In genomic region chr10:100774252-100774651, GRCm38 (mm10) we compare ENCODE assay signal across 26 mouse cellular contexts.
"Had no signal": no experiment of that assay in that cellular context is flagged by ENCODE, and none has a peak within 500 bp of the region (broad histone marks: within the 10 kb centered on the region; RNA-seq: fewer than 3 reads in every experiment).

No protein-coding gene starts in this region.

- ATAC-seq: hindbrain, embryonic 16.5 days; inflammation-experienced regulatory T-cells, adult 6 months; intestine, embryonic 15.5 days; intestine, postnatal 0 days; liver, embryonic 12.5 days had no signal

- H3K9ac ChIP-seq: heart, embryonic 12.5 days; hindbrain, embryonic 12.5 days; hindbrain, embryonic 14.5 days; intestine, embryonic 15.5 days; kidney, embryonic 15.5 days; limb, embryonic 15.5 days; liver, embryonic 12.5 days; liver, embryonic 14.5 days had no signal

- H3K4me1 ChIP-seq: heart, embryonic 10.5 days; heart, embryonic 12.5 days; hindbrain, embryonic 10.5 days; hindbrain, embryonic 12.5 days; intestine, embryonic 15.5 days; kidney, embryonic 15.5 days; limb, embryonic 15.5 days; liver, embryonic 12.5 days had no signal

- H3K4me3 ChIP-seq: gastrocnemius, adult 2 months; heart, embryonic 10.5 days; heart, embryonic 12.5 days; hindbrain, embryonic 10.5 days; hindbrain, embryonic 12.5 days; intestine, embryonic 15.5 days; kidney, embryonic 15.5 days; layer of hippocampus, adult 2 months; left cerebral cortex, adult 2 months; limb, embryonic 15.5 days; liver, embryonic 12.5 days had no signal

- H3K36me3 ChIP-seq: heart, embryonic 10.5 days; heart, embryonic 12.5 days; hindbrain, embryonic 10.5 days; hindbrain, embryonic 12.5 days; intestine, embryonic 15.5 days; kidney, embryonic 15.5 days; limb, embryonic 15.5 days; liver, embryonic 12.5 days had no signal

- H3K4me2 ChIP-seq: heart, embryonic 12.5 days; hindbrain, embryonic 12.5 days; hindbrain, embryonic 14.5 days; intestine, embryonic 15.5 days; kidney, embryonic 15.5 days; limb, embryonic 15.5 days; liver, embryonic 12.5 days had no signal

- DNase-seq: gastrocnemius, adult 2 months; gastrocnemius, postnatal 10 days; gastrocnemius, postnatal 25 days; heart, adult 18-20 months; heart, postnatal 10 days; heart, postnatal 4 days; kidney, adult 18-20 months; kidney, adult 8-10 months; kidney, postnatal 10 days; kidney, postnatal 25 days; kidney, postnatal 4 days had no signal

- H3K27ac ChIP-seq: gastrocnemius, adult 2 months; heart, embryonic 10.5 days; hindbrain, embryonic 10.5 days; hindbrain, embryonic 12.5 days; hindbrain, embryonic 14.5 days; intestine, embryonic 15.5 days; kidney, embryonic 15.5 days; layer of hippocampus, adult 2 months; left cerebral cortex, adult 2 months; limb, embryonic 15.5 days; liver, embryonic 12.5 days; liver, embryonic 14.5 days had no signal

- H3K9me3 ChIP-seq: heart, embryonic 10.5 days; hindbrain, embryonic 10.5 days; hindbrain, embryonic 12.5 days; intestine, embryonic 15.5 days; kidney, embryonic 15.5 days; limb, embryonic 15.5 days; liver, embryonic 12.5 days had no signal

- H3K27me3 ChIP-seq: heart, embryonic 12.5 days; hindbrain, embryonic 12.5 days; intestine, embryonic 15.5 days; kidney, embryonic 15.5 days; limb, embryonic 15.5 days; liver, embryonic 12.5 days had no signal
